Mouse (Mus musculus) stomach, postnatal 0 days (tissue): ENCODE data around the gene Adamts12. TPM values are rescaled to one million over a fixed set of nuclear protein-coding genes. Genes with fewer than 3 reads are reported as not detected.

Experiments used
- ATAC-seq: fragments of 200-750 bp; cut with Nextera tagmentation; 2 replicates; pipeline ENCODE4 v1.8.0; 2017; ENCODE audit not compliant: low FRiP score, low TSS enrichment
- DNase-seq: peaks from one replicate; pipeline ENCODE4 v3.0.0-alpha.2; 2016; ENCODE audit warnings: low spot score
- H3K27ac ChIP-seq: fragments of 300-500 bp; sonication (generic); replicated peaks from 2 replicates; pipeline ENCODE4 v1.5.1; 2014; ENCODE audit warnings: mild to moderate bottlenecking, control low read depth
- H3K27me3 ChIP-seq: fragments of 300-500 bp; sonication (generic); 2 replicates; pipeline ENCODE4 v1.6.1; 2014; ENCODE audit warnings: low read length; ENCODE audit not compliant: control insufficient read depth, insufficient read depth
- H3K36me3 ChIP-seq: fragments of 300-500 bp; sonication (generic); 2 replicates; pipeline ENCODE4 v1.6.1; 2014; ENCODE audit warnings: low read length, mixed read lengths; ENCODE audit not compliant: control insufficient read depth, insufficient read depth
- H3K4me1 ChIP-seq: fragments of 300-500 bp; sonication (generic); replicated peaks from 2 replicates; pipeline ENCODE4 v1.6.1; 2014; ENCODE audit warnings: antibody characterized with exemption; ENCODE audit not compliant: control insufficient read depth, insufficient read depth
- H3K4me2 ChIP-seq: fragments of 300-500 bp; sonication (generic); replicated peaks from 2 replicates; pipeline ENCODE4 v1.6.1; 2014; ENCODE audit warnings: low read depth, mild to moderate bottlenecking, control low read depth, moderate library complexity
- H3K4me3 ChIP-seq: fragments of 300-500 bp; sonication (generic); 2 replicates; pipeline ENCODE4 v1.5.1; 2014; ENCODE audit warnings: low read depth, low read length, control low read depth
- H3K9ac ChIP-seq: fragments of 300-500 bp; sonication (generic); 2 replicates; pipeline ENCODE4 v1.6.1; 2014; ENCODE audit warnings: mild to moderate bottlenecking, low read length, control low read depth, mixed read lengths
- H3K9me3 ChIP-seq: fragments of 300-500 bp; sonication (generic); 2 replicates; pipeline ENCODE4 v1.6.1; 2016; ENCODE audit warnings: low read length; ENCODE audit not compliant: control insufficient read depth
- CTCF ChIP-seq: IDR thresholded peaks from 2 replicates; pipeline ENCODE4 v1.5.1; 2016; ENCODE audit warnings: antibody characterized with exemption, low read depth, mild to moderate bottlenecking, moderate library complexity
- EP300 ChIP-seq: optimal IDR thresholded peaks from 2 replicates; pipeline ENCODE3; 2016; ENCODE audit warnings: antibody characterized with exemption
- WGBS: fragments of 180-500 bp; shearing (Covaris S2); extraction: QIAGEN DNeasy Blood & Tissue Kit; methylation state at CpG from one replicate; pipeline ENCODE4 v1.1.7; 2014; 5-methylcytosine and 5-hydroxymethylcytosine counted together
- polyA plus RNA-seq: library from polyadenylated mRNA; unstranded; fragments of >200 nt; fragmentation: Nextera tagmentation; extraction: Ambion mirVana; gene quantifications from 2 replicates; pipeline ENCODE4 v1.2.1, GENCODE M21; 2015

The Adamts12 gene
- polyA plus RNA-seq, 1 experiment from 2014 or later: 0.62 TPM

DNA sequence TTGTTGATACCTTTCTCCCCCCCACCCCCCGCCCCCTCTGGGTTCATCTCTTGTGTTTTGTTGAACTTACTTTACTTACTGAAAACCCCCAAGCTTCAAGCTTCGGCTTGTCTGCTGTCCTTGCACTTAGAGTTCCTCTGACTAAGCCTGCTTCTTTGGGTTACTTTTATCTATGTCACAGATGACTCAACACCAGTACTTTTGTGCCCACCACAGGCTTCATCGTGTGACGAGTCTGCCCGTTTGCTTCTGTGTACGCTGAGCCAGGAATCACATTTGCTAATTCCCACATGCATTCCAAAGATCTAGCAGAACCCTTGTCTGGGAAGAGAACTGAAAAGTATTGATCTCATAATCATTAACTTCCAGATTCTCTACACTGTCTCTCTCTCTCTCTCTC is 94.8 kb downstream of the Adamts12 start:
- H3K27ac ChIP-seq: no peak overlapping the region
- no peaks in the 10 kb centered on the region for H3K9me3 ChIP-seq
- no peak overlapping the region for H3K4me3 ChIP-seq
- H3K4me1 ChIP-seq: no peaks in the 10 kb centered on the region
- H3K9ac ChIP-seq: no peak overlapping the region
- 47% methylated on average over 6 of the region's 6 CpGs for WGBS
- TF ChIP-seq EP300 (no peak), CTCF (no peak)
- no peaks in the 10 kb centered on the region for H3K36me3 ChIP-seq
- no peak overlapping the region for H3K4me2 ChIP-seq
- no peaks in the 10 kb centered on the region for H3K27me3 ChIP-seq
- DNase-seq (no peak), ATAC-seq (no peak)

DNA sequence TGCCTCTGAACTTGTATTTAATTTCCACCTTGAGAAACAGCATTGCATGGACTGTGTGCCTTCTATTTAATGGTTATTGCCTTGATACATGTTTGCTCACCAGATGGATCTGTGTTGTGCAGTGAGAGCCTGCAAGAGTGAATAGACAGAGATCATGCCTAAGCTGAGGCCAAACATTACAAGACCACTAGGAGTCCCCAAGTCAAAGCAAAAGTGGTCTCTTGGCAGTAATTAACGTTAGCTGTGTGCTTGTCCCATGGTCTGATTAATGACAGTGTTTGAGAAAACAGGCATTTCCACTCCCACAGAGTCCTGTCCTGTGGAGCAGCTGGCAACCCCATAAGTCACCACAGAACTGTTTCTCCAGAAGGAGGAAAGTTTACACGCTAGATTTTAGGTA is 96.2 kb downstream of the Adamts12 start:
- H3K36me3 ChIP-seq: no peaks in the 10 kb centered on the region
- DNase-seq (no peak), ATAC-seq (no peak)
- H3K9me3 ChIP-seq: no peaks in the 10 kb centered on the region
- TF ChIP-seq EP300: no peak
- peak; percentile 48 for TF ChIP-seq CTCF
- no peak overlapping the region for H3K4me2 ChIP-seq
- WGBS: 16% methylated on average over 2 of the region's 2 CpGs
- no peak overlapping the region for H3K27ac ChIP-seq
- no peaks in the 10 kb centered on the region for H3K27me3 ChIP-seq
- no peak overlapping the region for H3K9ac ChIP-seq
- H3K4me3 ChIP-seq: no peak overlapping the region
- no peaks in the 10 kb centered on the region for H3K4me1 ChIP-seq

DNA sequence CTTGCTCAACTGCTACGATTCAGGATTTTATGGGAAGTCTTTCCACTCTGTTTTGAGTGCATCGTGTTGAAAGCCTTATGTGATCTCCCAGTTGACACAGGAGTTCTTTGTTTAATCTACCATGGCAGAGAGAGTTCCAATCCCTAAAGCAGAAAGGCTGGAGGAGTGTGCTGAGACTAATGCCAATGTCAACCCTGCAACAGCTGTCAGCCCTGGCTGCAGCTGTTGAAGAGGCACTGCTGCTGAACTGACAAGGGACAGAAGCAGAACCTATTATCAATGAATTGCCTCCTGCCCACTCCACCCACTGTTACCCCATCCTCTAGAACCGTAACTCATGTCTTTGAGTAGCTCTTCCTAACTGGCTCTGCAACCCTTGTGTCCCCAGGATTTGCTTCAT is 101.3 kb downstream of the Adamts12 start:
- WGBS: 48% methylated on average over 3 of the region's 3 CpGs
- Histone ChIP-seq H3K27ac (no peak overlapping the region), H3K27me3 (no peaks in the 10 kb centered on the region), H3K36me3 (no peaks in the 10 kb centered on the region), H3K9me3 (no peaks in the 10 kb centered on the region), H3K4me2 (no peak overlapping the region), H3K9ac (no peak overlapping the region), H3K4me1 (no peaks in the 10 kb centered on the region), H3K4me3 (no peak overlapping the region)
- TF ChIP-seq CTCF (no peak), EP300 (no peak)
- no peak for DNase-seq
- ATAC-seq: no peak

DNA sequence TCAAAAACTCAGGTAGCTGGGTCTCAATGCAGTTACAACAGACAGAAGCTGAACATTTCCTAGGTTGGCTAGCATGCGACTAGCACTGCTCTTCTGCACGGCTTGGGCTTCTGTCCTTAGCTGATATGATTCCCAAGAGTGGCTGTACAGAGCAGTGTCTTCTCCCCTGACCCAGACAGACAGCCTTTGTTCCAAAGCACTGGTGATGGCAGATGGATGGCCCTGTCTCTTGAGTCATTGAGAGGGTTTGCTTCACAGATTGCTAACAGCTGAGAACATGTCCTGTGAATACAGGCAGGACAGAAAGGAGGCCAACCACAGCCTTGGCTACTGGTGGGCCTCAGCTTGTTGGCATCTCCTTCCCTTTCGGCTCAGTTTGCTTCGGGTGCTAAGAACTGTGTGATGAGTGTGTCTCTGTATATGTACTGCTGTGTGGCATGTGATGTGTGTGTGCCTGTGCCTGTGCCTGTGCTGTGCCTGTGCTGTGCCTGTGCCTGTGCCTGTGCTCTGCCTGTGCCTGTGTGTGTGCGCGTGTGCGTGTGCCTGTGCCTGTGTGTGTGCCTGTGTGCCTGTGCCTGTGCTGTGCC is 109.4 kb downstream of the Adamts12 start:
- ATAC-seq: no peak
- 92% methylated on average over 7 of the region's 7 CpGs for WGBS
- Histone ChIP-seq H3K4me1 (no peaks in the 10 kb centered on the region), H3K4me2 (no peak overlapping the region), H3K4me3 (no peak overlapping the region), H3K27ac (no peak overlapping the region), H3K27me3 (no peaks in the 10 kb centered on the region), H3K36me3 (no peaks in the 10 kb centered on the region), H3K9ac (no peak overlapping the region), H3K9me3 (no peaks in the 10 kb centered on the region)
- TF ChIP-seq CTCF (no peak), EP300 (no peak)
- no peak for DNase-seq

DNA sequence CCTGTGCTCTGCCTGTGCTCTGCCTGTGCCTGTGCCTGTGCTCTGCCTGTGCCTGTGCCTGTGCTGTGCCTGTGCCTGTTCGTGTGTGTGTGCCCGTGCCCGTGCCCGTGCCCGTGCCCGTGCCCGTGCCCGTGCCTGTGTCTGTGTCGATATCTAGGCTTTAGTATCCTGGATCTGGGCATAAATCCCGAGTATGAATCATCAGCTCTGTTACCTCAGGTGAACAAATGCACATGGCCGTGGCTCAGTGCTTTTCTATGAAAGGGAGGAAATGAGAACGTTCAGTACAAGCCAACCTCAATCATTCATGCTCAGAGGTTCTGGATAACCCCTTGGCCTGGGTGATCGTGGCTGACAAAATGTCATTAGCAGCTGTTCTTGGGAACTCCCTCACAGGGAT is 110.3 kb downstream of the Adamts12 start:
- H3K27ac ChIP-seq: no peak overlapping the region
- TF ChIP-seq CTCF: no peak
- TF ChIP-seq EP300: no peak
- no peak overlapping the region for H3K4me2 ChIP-seq
- no peaks in the 10 kb centered on the region for H3K36me3 ChIP-seq
- no peak for ATAC-seq
- H3K27me3 ChIP-seq: no peaks in the 10 kb centered on the region
- H3K9me3 ChIP-seq: no peaks in the 10 kb centered on the region
- DNase-seq: no peak
- no peak overlapping the region for H3K9ac ChIP-seq
- H3K4me1 ChIP-seq: no peaks in the 10 kb centered on the region
- 62% methylated on average over 13 of the region's 13 CpGs for WGBS
- H3K4me3 ChIP-seq: no peak overlapping the region

- WGBS: 63% methylated on average over 9 of the region's 9 CpGs
- no peak overlapping the region for H3K9ac ChIP-seq
- no peak for DNase-seq
- TF ChIP-seq CTCF: no peak
- no peak for TF ChIP-seq EP300
- ATAC-seq: no peak
- H3K9me3 ChIP-seq: no peaks in the 10 kb centered on the region
- no peaks in the 10 kb centered on the region for H3K27me3 ChIP-seq
- H3K4me2 ChIP-seq: no peak overlapping the region
- H3K4me1 ChIP-seq: no peaks in the 10 kb centered on the region
- H3K4me3 ChIP-seq: no peak overlapping the region
- no peaks in the 10 kb centered on the region for H3K36me3 ChIP-seq
- H3K27ac ChIP-seq: no peak overlapping the region
Observed at GRCm38 (mm10) chr15:11177448-11177847, 112.9 kb downstream of the Adamts12 start.
